Mouse (Mus musculus) ES-E14 (cell line): ENCODE measurements around the gene Fam151a. TPM values are rescaled to one million over a fixed set of nuclear protein-coding genes. Genes with fewer than 3 reads are reported as not detected.

Experiments used
- DNase-seq: peaks from one replicate; pipeline ENCODE4 v3.0.0-alpha.2; 2013; ENCODE audit warnings: low read depth, low spot score
- H3K27ac ChIP-seq: 2 replicates; pipeline ENCODE4 v1.5.1; 2012; ENCODE audit warnings: low read depth, mild to moderate bottlenecking, low read length, moderate library complexity, mixed read lengths; ENCODE audit not compliant: poor library complexity, insufficient read depth, severe bottlenecking
- H3K36me3 ChIP-seq: 2 replicates; pipeline ENCODE4 v1.6.1; 2012; ENCODE audit warnings: mild to moderate bottlenecking, low read length, moderate library complexity, mixed read lengths; ENCODE audit not compliant: control insufficient read depth, poor library complexity, insufficient read depth, severe bottlenecking
- H3K4me1 ChIP-seq, 2 experiments: fragments of 150-350 bp in 1 of 2; sonication (generic) in 1 of 2; 2 replicates each; pipeline ENCODE4 v1.6.1; 2012; ENCODE audit warnings: low read length in 2 of 2, mild to moderate bottlenecking in 1 of 2, mixed read lengths in 1 of 2; ENCODE audit not compliant: control insufficient read depth in 2 of 2, insufficient read depth in 2 of 2, poor library complexity in 1 of 2
- H3K4me3 ChIP-seq, 2 experiments: fragments of 150-350 bp in 1 of 2; sonication (generic) in 1 of 2; 2 replicates each; pipeline ENCODE4 v1.5.1; 2012; ENCODE audit warnings: low read length in 2 of 2, low read depth in 1 of 2, mild to moderate bottlenecking in 1 of 2, mixed read lengths in 1 of 2; ENCODE audit not compliant: insufficient read depth in 1 of 2, poor library complexity in 1 of 2, severe bottlenecking in 1 of 2
- H3K9ac ChIP-seq: 2 replicates; pipeline ENCODE4 v1.6.1; 2012; ENCODE audit warnings: low read depth, mild to moderate bottlenecking, low read length, mixed read lengths; ENCODE audit not compliant: poor library complexity, insufficient read depth, severe bottlenecking
- H3K9me3 ChIP-seq: fragments of 150-350 bp; sonication (generic); 2 replicates; pipeline ENCODE4 v1.6.1; 2012; ENCODE audit warnings: low read depth, mild to moderate bottlenecking, low read length; ENCODE audit not compliant: control insufficient read depth, insufficient read depth
- CHD2 ChIP-seq: IDR thresholded peaks from 2 replicates; pipeline ENCODE4 v1.6.1; 2014; ENCODE audit warnings: mild to moderate bottlenecking, low read depth, low read length, inconsistent platforms
- HCFC1 ChIP-seq: IDR thresholded peaks from 2 replicates; pipeline ENCODE4 v1.6.1; 2012; ENCODE audit warnings: low read length, inconsistent platforms, borderline replicate concordance; ENCODE audit not compliant: insufficient read depth
- MAFK ChIP-seq: IDR thresholded peaks from 2 replicates; pipeline ENCODE4 v1.6.1; 2014; ENCODE audit warnings: mild to moderate bottlenecking, low read depth, low read length, inconsistent platforms; ENCODE audit not compliant: insufficient read depth
- ZC3H11A ChIP-seq: IDR thresholded peaks from 2 replicates; pipeline ENCODE4 v1.6.1; 2012; ENCODE audit warnings: low read depth, mild to moderate bottlenecking, inconsistent platforms, low read length, borderline replicate concordance
- ZNF384 ChIP-seq: IDR thresholded peaks from 2 replicates; pipeline ENCODE4 v1.6.1; 2012; ENCODE audit warnings: low read depth, low read length, inconsistent platforms
- in situ Hi-C, 2 experiments: fragments of 600-800 bp; cut with MboI; formaldehyde crosslinking; loops; one replicate each; pipeline ENCODE4 v1.15.1; 2025; ENCODE audit warnings: low sequenced_read_pairs in 2 of 2, inconsistent platforms in 1 of 2; ENCODE audit not compliant: unreplicated experiment in 2 of 2
- total RNA-seq: library from RNA; depleted of rRNA; stranded (reverse); fragments of 300-350 nt; gene quantifications from 2 replicates; pipeline ENCODE4 v1.2.3, GENCODE M21; 2012

Fam151a gene
- total RNA-seq, 1 experiment: 2.2 TPM

- Histone ChIP-seq H3K36me3 (no peaks in the 10 kb centered on the region), H3K4me3 (no peak overlapping the region), H3K4me1 (peaks cover 4 to 20% of the 10 kb centered on the region in 2 experiments; a peak in 3 of 4 replicates), H3K9ac (no peak overlapping the region), H3K9me3 (no peaks in the 10 kb centered on the region), H3K27ac (no peak overlapping the region)
- in situ Hi-C loops: no loop called here
- no peak for DNase-seq
- no peak for TF ChIP-seq ZNF384
- no peak for TF ChIP-seq HCFC1
- TF ChIP-seq CHD2: no peak
- TF ChIP-seq ZC3H11A: no peak
- no peak for TF ChIP-seq MAFK
Measured at GRCm38 (mm10) chr4:106703956-106704355, 29.7 kb upstream of the Fam151a start.

- no peak overlapping the region for H3K9ac ChIP-seq
- TF ChIP-seq ZC3H11A: no peak
- no peak for TF ChIP-seq CHD2
- no peak for TF ChIP-seq MAFK
- H3K27ac ChIP-seq: no peak overlapping the region
- H3K4me1 ChIP-seq: peaks cover 4 to 20% of the 10 kb centered on the region in 2 experiments; a peak in 3 of 4 replicates
- no peaks in the 10 kb centered on the region for H3K9me3 ChIP-seq
- no peaks in the 10 kb centered on the region for H3K36me3 ChIP-seq
- no peak for DNase-seq
- no peak overlapping the region for H3K4me3 ChIP-seq
- in situ Hi-C loops: no loop called here
Measured at GRCm38 (mm10) chr4:106704416-106704815, 29.3 kb upstream of the Fam151a start.

- Histone ChIP-seq H3K9ac (no peak overlapping the region), H3K36me3 (no peaks in the 10 kb centered on the region), H3K9me3 (no peaks in the 10 kb centered on the region), H3K4me1 (peaks cover 4 to 20% of the 10 kb centered on the region in 2 experiments; a peak in 3 of 4 replicates), H3K27ac (no peak overlapping the region), H3K4me3 (no peak overlapping the region)
- no peak for DNase-seq
- in situ Hi-C loops: loop anchor here in 1 of 2 experiments (5.0 kb wide), 1 partner anchor 73 kb away; no protein-coding TSS in a partner anchor
- TF ChIP-seq MAFK (no peak), HCFC1 (no peak), CHD2 (no peak), ZC3H11A (no peak), ZNF384 (no peak)
Measured at GRCm38 (mm10) chr4:106705096-106705665, 28.5 kb upstream of the Fam151a start.

- no peaks in the 10 kb centered on the region for H3K36me3 ChIP-seq
- H3K9ac ChIP-seq: no peak overlapping the region; the same call in 1 of the 2 replicates
- H3K4me3 ChIP-seq: no peak overlapping the region
- in situ Hi-C loops: loop anchor here in 1 of 2 experiments (5.0 kb wide), 1 partner anchor 76 kb away; no protein-coding TSS in a partner anchor
- peak overlapping the region; percentile 51; the same call in 1 of the 2 replicates for H3K27ac ChIP-seq
- H3K9me3 ChIP-seq: no peaks in the 10 kb centered on the region
- H3K4me1 ChIP-seq: peaks cover 4 to 20% of the 10 kb centered on the region in 2 experiments; a peak in 3 of 4 replicates
- DNase-seq: peak; percentile 63
- TF ChIP-seq HCFC1 (no peak), MAFK (no peak), CHD2 (no peak), ZNF384 (no peak)
Measured at GRCm38 (mm10) chr4:106707957-106708356, 25.7 kb upstream of the Fam151a start.
